Mouse (Mus musculus): ENCODE data around the gene Gm20890.
"Not testable (repeated sequence)": the region's sequence is repeated elsewhere in the genome, so short reads cannot be mapped to it uniquely, and the experiment has no call there.

Gene Gm20890

DNA sequence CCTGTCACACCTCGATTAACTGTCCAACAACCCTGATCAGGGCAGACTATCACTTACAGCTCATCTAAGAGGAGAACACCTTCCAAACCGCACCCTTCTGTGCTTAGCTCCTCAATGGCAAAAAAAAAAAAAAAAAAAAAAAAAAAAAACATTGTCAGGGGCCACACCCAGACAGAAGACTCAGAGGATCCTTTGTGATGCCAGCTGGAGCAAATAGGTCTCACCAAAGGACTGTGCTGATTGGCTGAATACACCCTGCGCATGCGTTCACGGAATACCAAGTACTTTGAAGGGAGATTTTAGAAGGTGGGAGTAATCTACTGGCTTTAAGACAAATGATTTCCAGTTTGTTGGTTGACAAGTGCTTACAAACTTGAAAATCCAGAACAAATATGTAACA, at the start of gene Gm20890:
Gm20890 (minus strand) TSS at position 101 of the 400 bp plus-strand sequence.
- DNase-seq (ENCODE audit: low read depth), result not testable (repeated sequence)

Data from c-Kit-positive CD71-negative TER-119-negative erythroid progenitor cells, embryonic 14.5 days (primary cell).